Mouse (Mus musculus) spleen, adult 2 months (tissue): ENCODE data around the gene Ephb4. TPM values are rescaled to one million over a fixed set of nuclear protein-coding genes. Genes with fewer than 3 reads are reported as not detected.

ENCODE experiments used
- DNase-seq, 2 experiments: peaks; one replicate each; pipeline versions ENCODE4 v3.0.0 to v3.0.0-alpha.2; 2012 to 2021; ENCODE audit warnings: low spot score in 2 of 2, low read depth in 1 of 2
- H3K27ac ChIP-seq: fragments of 200-500 bp; 2 replicates; pipeline ENCODE4 v1.5.1; 2012; ENCODE audit warnings: low read length, inconsistent platforms; ENCODE audit not compliant: insufficient read depth
- H3K27me3 ChIP-seq: fragments of 200-500 bp; 2 replicates; pipeline ENCODE4 v1.6.1; 2012; ENCODE audit warnings: mild to moderate bottlenecking, moderate library complexity, low read length, inconsistent platforms; ENCODE audit not compliant: control insufficient read depth, insufficient read depth
- H3K36me3 ChIP-seq: fragments of 200-500 bp; 2 replicates; pipeline ENCODE4 v1.6.1; 2012; ENCODE audit warnings: mild to moderate bottlenecking, low read length, inconsistent platforms; ENCODE audit not compliant: control insufficient read depth, insufficient read depth
- H3K4me1 ChIP-seq: fragments of 200-500 bp; 2 replicates; pipeline ENCODE4 v1.6.1; 2011; ENCODE audit warnings: inconsistent platforms; ENCODE audit not compliant: control insufficient read depth, insufficient read depth, insufficient read length
- H3K4me3 ChIP-seq: fragments of 200-500 bp; 2 replicates; pipeline ENCODE4 v1.5.1; 2011; ENCODE audit warnings: mild to moderate bottlenecking, inconsistent platforms; ENCODE audit not compliant: insufficient read depth, insufficient read length; ENCODE audit errors: extremely low read depth
- CTCF ChIP-seq: fragments of 200-500 bp; IDR thresholded peaks from 2 replicates; pipeline ENCODE4 v1.5.1; 2011; ENCODE audit warnings: mild to moderate bottlenecking, inconsistent platforms; ENCODE audit not compliant: insufficient read depth, insufficient read length, insufficient replicate concordance; ENCODE audit errors: extremely low read depth
- POLR2A ChIP-seq: fragments of 200-500 bp; IDR thresholded peaks from 2 replicates; pipeline ENCODE4 v1.6.1; 2011; ENCODE audit warnings: low read depth, low read length, inconsistent platforms
- WGBS: fragments of 180-500 bp; shearing (Covaris S2); methylation state at CpG from one replicate; pipeline ENCODE4 v1.1.7; 2018; 5-methylcytosine and 5-hydroxymethylcytosine counted together
- polyA plus RNA-seq: library from polyadenylated mRNA; depleted of rRNA; stranded (reverse); fragments of >200 nt; gene quantifications from 2 replicates; pipeline ENCODE4 v1.2.3, GENCODE M21; 2012; rRNA removed

The Ephb4 gene
- 13.5 and 14.8 TPM in 2 replicates for polyA plus RNA-seq

GRCm38 (mm10) chr5:137349384-137350204 is at the start of gene Ephb4:
TSS of gene Ephb4 (plus strand) at chr5:137350109.
- Histone ChIP-seq H3K27ac (peak within 1 kb of the TSS; percentile 79), H3K4me3 (peak within 1 kb of the TSS; percentile 42), H3K36me3 (no peaks in the 10 kb centered on the region), H3K27me3 (peaks cover 9% of the 10 kb centered on the region), H3K4me1 (peaks cover 2% of the 10 kb centered on the region)
- WGBS, result 3% methylated on average over 29 of the region's 32 CpGs
- TF ChIP-seq CTCF (no peak), POLR2A (no peak)
- DNase-seq, result peak in 1 of 2 experiments; percentile 17

- no peak overlapping the region for H3K4me3 ChIP-seq
- H3K4me1 ChIP-seq, result peaks cover 11% of the 10 kb centered on the region; the same call in 1 of the 2 replicates
- TF ChIP-seq POLR2A (no peak), CTCF (no peak)
- no peak overlapping the region for H3K27ac ChIP-seq
- H3K27me3 ChIP-seq, result no peaks in the 10 kb centered on the region
- no peak for DNase-seq
- WGBS, result 91% methylated on average over 21 of the region's 21 CpGs
- peaks cover 62% of the 10 kb centered on the region for H3K36me3 ChIP-seq
These were observed 48.7 kb upstream of the Ephb4 start for GRCm38 (mm10) chr5:137301253-137301652.

- DNase-seq, result no peak
- Histone ChIP-seq H3K4me1 (peaks cover 11% of the 10 kb centered on the region; the same call in 1 of the 2 replicates), H3K27ac (no peak overlapping the region), H3K27me3 (no peaks in the 10 kb centered on the region), H3K4me3 (no peak overlapping the region), H3K36me3 (peaks cover 39% of the 10 kb centered on the region)
- no peak for TF ChIP-seq POLR2A
- TF ChIP-seq CTCF, result no peak
- WGBS, result 90% methylated on average over 4 of the region's 4 CpGs
These were observed 46.3 kb upstream of the Ephb4 start for GRCm38 (mm10) chr5:137303609-137304008.

DNA sequence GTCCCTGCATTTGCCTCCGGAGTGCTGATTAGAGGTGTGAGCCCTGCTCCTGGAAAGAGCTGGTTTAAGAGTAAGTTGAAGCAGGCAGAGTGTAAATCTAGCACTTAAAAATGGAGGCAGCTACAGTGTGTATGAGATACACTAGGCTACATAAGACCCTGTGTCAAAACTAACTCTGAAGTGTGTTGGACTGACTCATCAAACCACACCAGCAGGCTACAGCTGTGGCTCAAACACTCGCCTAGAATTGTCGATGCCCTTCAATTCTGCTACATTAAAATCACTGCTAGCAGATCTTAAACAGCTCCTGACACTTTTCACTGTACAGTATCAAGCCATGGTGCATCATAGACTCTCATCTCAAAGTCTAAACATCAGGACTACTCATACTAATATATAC is 45.7 kb upstream of the Ephb4 start:
- H3K4me3 ChIP-seq, result no peak overlapping the region
- peaks cover 35% of the 10 kb centered on the region for H3K36me3 ChIP-seq
- H3K27ac ChIP-seq, result no peak overlapping the region
- WGBS, result 64% methylated on average over 3 of the region's 3 CpGs
- H3K27me3 ChIP-seq, result no peaks in the 10 kb centered on the region
- no peak for DNase-seq
- H3K4me1 ChIP-seq, result peaks cover 11% of the 10 kb centered on the region; the same call in 1 of the 2 replicates
- TF ChIP-seq CTCF (no peak), POLR2A (no peak)

DNA sequence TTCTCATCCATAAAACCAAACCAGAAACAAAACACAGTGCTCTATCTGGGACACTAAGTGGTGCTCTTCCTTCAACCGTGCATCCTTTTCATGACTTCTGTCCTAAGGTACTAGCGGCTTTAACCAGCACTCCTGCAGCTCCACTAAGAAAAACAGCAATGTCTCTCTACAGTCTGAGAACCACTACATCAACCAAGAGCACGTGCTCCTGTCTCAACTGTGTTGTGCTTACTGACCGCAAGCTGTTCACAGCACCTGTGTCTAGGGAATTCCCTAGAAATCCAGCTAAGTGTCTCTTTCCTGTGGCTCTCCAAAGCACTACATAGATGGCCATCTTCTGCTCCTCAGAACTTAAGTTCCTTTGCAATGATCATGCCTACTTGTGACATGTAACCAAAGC is 45.1 kb upstream of the Ephb4 start:
- Histone ChIP-seq H3K36me3 (peaks cover 29% of the 10 kb centered on the region), H3K4me3 (no peak overlapping the region), H3K4me1 (peaks cover 11% of the 10 kb centered on the region; the same call in 1 of the 2 replicates), H3K27ac (no peak overlapping the region), H3K27me3 (no peaks in the 10 kb centered on the region)
- no peak for TF ChIP-seq CTCF
- TF ChIP-seq POLR2A, result no peak
- no peak for DNase-seq
- WGBS, result 63% methylated on average over 4 of the region's 4 CpGs

DNA sequence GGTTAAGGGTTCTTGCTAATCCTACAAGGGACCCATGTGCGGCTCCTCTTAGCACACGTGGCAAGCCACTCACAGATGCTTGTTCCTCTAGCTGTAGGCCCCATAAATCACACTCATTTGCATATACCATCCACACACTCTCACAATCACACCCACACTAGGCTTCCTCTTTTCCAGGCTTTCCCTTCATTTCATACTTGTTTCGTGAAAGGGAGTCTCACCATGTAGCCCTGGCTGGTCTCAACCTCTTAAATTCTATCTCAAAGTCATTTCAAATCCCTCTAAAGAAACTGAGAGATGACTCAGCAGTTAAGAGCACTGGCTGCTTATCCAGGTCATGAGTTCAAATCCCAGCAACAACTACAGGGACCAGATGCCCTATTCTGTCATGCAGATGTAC is 44.1 kb upstream of the Ephb4 start:
- no peak overlapping the region for H3K4me3 ChIP-seq
- peaks cover 22% of the 10 kb centered on the region for H3K36me3 ChIP-seq
- no peak for DNase-seq
- H3K27ac ChIP-seq, result peak overlapping the region; percentile 16; the same call in 1 of the 2 replicates
- 20% methylated on average over 3 of the region's 3 CpGs for WGBS
- TF ChIP-seq CTCF, result no peak
- no peak for TF ChIP-seq POLR2A
- no peaks in the 10 kb centered on the region for H3K27me3 ChIP-seq
- peaks cover 11% of the 10 kb centered on the region; the same call in 1 of the 2 replicates for H3K4me1 ChIP-seq
